Mouse (Mus musculus): Measurements from ENCODE around the gene Ints13.

GRCm38 (mm10) chr6:146521456-146522245 is 56.0 kb downstream of the Ints13 start:
- no peak for TF ChIP-seq POLR2A (IDR thresholded peaks at IDR 0.05; ENCODE audit: extremely low read depth, insufficient read depth, low read length)
- TF ChIP-seq CTCF (IDR thresholded peaks at IDR 0.05; ENCODE audit: extremely low read depth, insufficient read depth, low read length), result no peak

All from cortical plate, adult 2 months (tissue).